Mouse (Mus musculus) thymus, postnatal 4 days (tissue): ENCODE results near the gene Npc2.

ENCODE experiments used
- DNase-seq: peaks from one replicate; pipeline ENCODE4 v3.0.0; 2021

The Npc2 gene

DNA sequence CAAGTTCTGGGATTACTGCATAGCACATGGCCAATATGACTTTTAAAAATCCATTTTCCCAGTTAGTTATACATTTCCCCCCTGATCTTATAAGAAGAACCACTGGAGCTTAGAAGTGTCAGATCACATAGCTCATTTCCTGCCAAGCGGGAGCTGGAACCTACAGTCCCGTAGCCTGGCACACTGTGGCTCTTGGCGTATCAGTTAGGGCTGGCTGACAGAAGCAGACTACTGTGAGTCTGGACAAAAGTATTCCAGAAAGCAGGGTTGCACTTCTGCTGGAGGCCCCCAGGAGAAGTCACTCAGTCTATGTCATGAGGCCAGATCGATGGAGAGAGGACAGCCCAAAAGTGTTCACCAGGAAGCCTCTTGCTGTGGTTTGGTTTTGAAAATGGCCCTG is 46.6 kb downstream of the Npc2 start:
- no peak for DNase-seq

GRCm38 (mm10) chr12:84718462-84719244 is 54.3 kb downstream of the Npc2 start:
- DNase-seq: no peak

DNA sequence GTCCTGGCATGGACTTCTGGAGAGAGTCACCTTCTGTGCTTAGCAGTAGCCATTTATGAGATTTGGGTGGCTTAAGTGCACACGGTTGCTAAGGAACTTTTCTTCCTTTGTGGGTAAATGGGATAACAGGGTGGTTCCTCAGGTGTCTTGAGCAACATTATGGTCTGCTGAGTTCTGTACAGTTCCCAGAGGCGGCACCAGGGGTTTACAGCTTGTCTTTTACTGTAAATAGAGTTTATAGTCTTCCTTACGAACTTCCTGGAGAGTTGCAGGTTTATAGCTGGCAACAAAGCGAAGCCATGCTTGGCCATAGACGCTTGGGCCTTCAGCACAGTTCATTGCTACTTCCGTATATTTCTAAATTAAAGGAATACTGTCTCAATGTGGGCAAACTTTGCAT is 58.4 kb downstream of the Npc2 start:
- DNase-seq: no peak

- DNase-seq: no peak
Observed at GRCm38 (mm10) chr12:84709842-84710439, 63.0 kb downstream of the Npc2 start.

DNA sequence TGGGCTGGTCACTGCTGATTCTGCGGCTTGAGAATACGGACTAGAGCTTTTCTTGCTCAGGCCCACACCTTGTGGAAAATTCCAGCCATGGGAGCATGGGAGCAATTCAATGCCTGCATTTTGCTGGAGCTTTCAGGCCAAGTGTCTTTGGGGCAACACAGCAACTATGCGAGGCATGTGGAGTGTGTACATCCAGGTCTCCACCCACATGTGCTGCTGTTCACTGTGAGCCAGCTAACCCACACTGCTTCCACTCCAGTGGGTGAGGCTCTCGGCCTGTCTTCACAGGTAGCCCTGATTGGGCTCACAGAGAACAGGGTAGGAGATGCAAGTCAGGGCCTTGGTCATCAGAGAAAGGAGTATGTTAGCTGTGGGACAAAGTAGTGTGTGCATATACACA is 65.1 kb downstream of the Npc2 start:
- DNase-seq: no peak

- DNase-seq: no peak
Observed at GRCm38 (mm10) chr12:84706886-84707285, 66.1 kb downstream of the Npc2 start.
